Mouse (Mus musculus) liver, embryonic 16.5 days (tissue): ENCODE measurements around the gene Klc1. TPM values are rescaled to one million over a fixed set of nuclear protein-coding genes. Genes with fewer than 3 reads are reported as not detected.
A peak's percentile ranks its signal among the peaks of the same experiment; 100 is the strongest.

Experiments
- ATAC-seq: fragments of 200-750 bp; cut with Nextera tagmentation; 2 replicates; pipeline ENCODE4 v1.8.0; 2017; ENCODE audit warnings: low read depth, mild to moderate bottlenecking, moderate number of reproducible peaks, moderate library complexity
- H3K27ac ChIP-seq: fragments of 300-500 bp; sonication (generic); 2 replicates; pipeline ENCODE4 v1.5.1; 2014; ENCODE audit warnings: mild to moderate bottlenecking, low read length
- H3K27me3 ChIP-seq: fragments of 300-500 bp; sonication (generic); 2 replicates; pipeline ENCODE4 v1.6.1; 2014; ENCODE audit warnings: low read depth, low read length, mixed read lengths; ENCODE audit not compliant: control insufficient read depth, insufficient read depth
- H3K36me3 ChIP-seq: fragments of 300-500 bp; sonication (generic); 2 replicates; pipeline ENCODE4 v1.6.1; 2014; ENCODE audit warnings: mild to moderate bottlenecking; ENCODE audit not compliant: control insufficient read depth, insufficient read depth
- H3K4me1 ChIP-seq: fragments of 300-500 bp; sonication (generic); 2 replicates; pipeline ENCODE4 v1.6.1; 2014; ENCODE audit warnings: low read depth, low read length, mixed read lengths; ENCODE audit not compliant: control insufficient read depth
- H3K4me2 ChIP-seq: fragments of 300-500 bp; sonication (generic); 2 replicates; pipeline ENCODE4 v1.6.1; 2014; ENCODE audit warnings: low read depth, low read length, mixed read lengths
- H3K4me3 ChIP-seq: fragments of 300-500 bp; sonication (generic); 2 replicates; pipeline ENCODE4 v1.5.1; 2014; ENCODE audit warnings: low read depth, mild to moderate bottlenecking, low read length
- H3K9ac ChIP-seq: fragments of 300-500 bp; sonication (generic); 2 replicates; pipeline ENCODE4 v1.6.1; 2014; ENCODE audit warnings: low read depth, low read length
- H3K9me3 ChIP-seq: fragments of 300-500 bp; sonication (generic); replicated peaks from 2 replicates; pipeline ENCODE4 v1.6.1; 2016; ENCODE audit warnings: low read length; ENCODE audit not compliant: control insufficient read depth
- WGBS: fragments of 180-500 bp; shearing (Covaris S2); extraction: QIAGEN DNeasy Blood & Tissue Kit; methylation state at CpG from one replicate; pipeline ENCODE4 v1.1.7; 2014; ENCODE audit not compliant: insufficient replicate concordance; 5-methylcytosine and 5-hydroxymethylcytosine counted together
- polyA plus RNA-seq: library from polyadenylated mRNA; unstranded; fragments of >200 nt; fragmentation: Nextera tagmentation; extraction: Ambion mirVana; gene quantifications from 2 replicates; pipeline ENCODE4 v1.2.1, GENCODE M21; 2015

Gene Klc1
- polyA plus RNA-seq, 1 experiment from 2014 or later: 14.5 TPM

DNA sequence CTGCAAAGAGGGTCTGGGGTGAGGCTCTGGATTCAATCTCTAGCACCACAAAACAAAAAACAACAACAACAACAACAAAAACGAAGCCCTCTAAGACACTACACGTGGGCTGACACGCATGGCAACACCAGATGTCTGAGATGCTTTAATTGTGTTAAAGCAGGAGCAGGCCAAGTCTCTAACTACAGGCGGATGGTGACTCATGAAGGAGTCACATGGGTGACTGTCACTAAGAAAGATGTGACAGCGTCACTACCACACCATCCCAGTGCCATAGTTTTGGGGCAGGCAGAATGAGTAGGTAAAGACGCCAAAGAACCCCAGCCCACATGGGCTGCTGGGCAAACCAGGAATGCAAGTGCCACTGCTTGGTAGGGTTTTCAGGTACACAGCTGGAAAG, 6.2 kb upstream of the Klc1 start:
- 74% methylated on average over 6 of the region's 6 CpGs for WGBS
- no peak for ATAC-seq
- Histone ChIP-seq H3K4me1 (peaks cover 4% of the 10 kb centered on the region; the same call in 1 of the 2 replicates), H3K36me3 (no peaks in the 10 kb centered on the region), H3K9ac (no peak overlapping the region), H3K27ac (no peak overlapping the region), H3K4me3 (no peak overlapping the region), H3K27me3 (no peaks in the 10 kb centered on the region), H3K4me2 (no peak overlapping the region), H3K9me3 (no peaks in the 10 kb centered on the region)

DNA sequence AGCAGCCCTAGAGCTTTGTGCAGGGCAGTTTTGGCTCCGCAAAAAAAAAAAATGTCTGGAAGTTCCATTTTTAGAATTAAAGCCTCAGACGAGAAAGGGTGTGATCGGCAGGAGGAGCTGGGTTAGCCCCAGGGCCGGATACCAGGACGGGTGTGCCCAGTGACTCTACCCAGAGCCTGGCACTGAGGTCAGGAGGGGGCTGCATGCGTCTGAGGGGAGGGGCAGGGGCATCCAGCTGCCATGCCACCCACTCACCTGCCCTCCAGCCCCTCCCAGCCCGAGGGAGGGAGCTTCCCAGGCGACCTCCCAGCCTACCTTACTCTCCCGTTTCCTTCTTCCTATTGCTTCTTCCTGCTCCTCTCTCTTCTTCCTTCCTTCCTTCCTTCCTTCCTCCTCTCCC, 5.3 kb upstream of the Klc1 start:
- Histone ChIP-seq H3K9ac (no peak overlapping the region), H3K4me3 (no peak overlapping the region), H3K27ac (no peak overlapping the region), H3K36me3 (no peaks in the 10 kb centered on the region), H3K4me2 (no peak overlapping the region), H3K4me1 (peaks cover 9% of the 10 kb centered on the region), H3K9me3 (no peaks in the 10 kb centered on the region), H3K27me3 (no peaks in the 10 kb centered on the region)
- no peak for ATAC-seq
- 60% methylated on average over 9 of the region's 9 CpGs for WGBS

DNA sequence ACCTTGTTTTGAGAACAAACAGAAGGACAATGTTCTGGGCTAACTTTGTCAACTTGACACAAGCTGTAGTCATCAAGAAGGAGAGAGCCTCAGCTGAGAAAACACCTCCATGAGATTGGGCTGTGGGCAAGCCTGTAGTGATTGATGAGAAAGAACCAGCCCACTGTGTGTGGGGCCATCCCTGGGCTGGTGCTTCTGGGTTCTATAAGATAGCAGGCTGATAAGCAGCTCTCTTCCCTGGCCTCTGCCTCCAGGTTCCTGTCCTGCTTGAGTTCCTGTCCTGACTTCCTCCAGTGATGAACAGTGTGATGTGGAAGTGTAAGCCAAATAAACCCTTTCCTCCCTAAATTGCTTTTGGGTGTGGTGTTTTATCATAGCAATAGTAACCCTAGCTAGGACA, 3.9 kb upstream of the Klc1 start:
- Histone ChIP-seq H3K27me3 (no peaks in the 10 kb centered on the region), H3K27ac (no peak overlapping the region), H3K9me3 (no peaks in the 10 kb centered on the region), H3K36me3 (no peaks in the 10 kb centered on the region), H3K9ac (no peak overlapping the region), H3K4me2 (no peak overlapping the region), H3K4me1 (peaks cover 15% of the 10 kb centered on the region), H3K4me3 (no peak overlapping the region)
- no peak for ATAC-seq

DNA sequence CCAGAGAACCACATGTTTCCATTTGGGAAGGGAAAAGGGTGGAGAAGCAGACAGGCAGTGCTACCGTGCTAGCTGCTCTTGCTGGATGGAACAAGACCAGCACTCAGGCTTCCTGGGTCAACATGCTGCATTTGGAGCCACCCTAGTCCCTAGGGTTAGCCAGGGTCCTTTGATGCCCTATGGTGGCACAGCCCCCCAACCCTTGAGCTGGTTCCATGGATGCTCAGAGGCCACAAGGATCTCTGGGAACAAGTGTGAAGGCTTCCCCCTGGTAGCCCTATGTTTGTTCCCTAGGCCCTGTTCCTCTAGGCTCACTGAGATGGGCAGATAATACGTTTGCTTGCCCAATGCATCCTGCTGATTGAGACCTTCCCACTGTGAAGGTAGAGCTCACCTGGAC, 3.4 kb upstream of the Klc1 start:
- Histone ChIP-seq H3K4me3 (no peak overlapping the region), H3K9me3 (no peaks in the 10 kb centered on the region), H3K9ac (no peak overlapping the region), H3K4me2 (no peak overlapping the region), H3K27me3 (no peaks in the 10 kb centered on the region), H3K4me1 (peaks cover 19% of the 10 kb centered on the region), H3K27ac (no peak overlapping the region), H3K36me3 (no peaks in the 10 kb centered on the region)
- 46% methylated on average over 2 of the region's 2 CpGs for WGBS
- ATAC-seq: no peak

DNA sequence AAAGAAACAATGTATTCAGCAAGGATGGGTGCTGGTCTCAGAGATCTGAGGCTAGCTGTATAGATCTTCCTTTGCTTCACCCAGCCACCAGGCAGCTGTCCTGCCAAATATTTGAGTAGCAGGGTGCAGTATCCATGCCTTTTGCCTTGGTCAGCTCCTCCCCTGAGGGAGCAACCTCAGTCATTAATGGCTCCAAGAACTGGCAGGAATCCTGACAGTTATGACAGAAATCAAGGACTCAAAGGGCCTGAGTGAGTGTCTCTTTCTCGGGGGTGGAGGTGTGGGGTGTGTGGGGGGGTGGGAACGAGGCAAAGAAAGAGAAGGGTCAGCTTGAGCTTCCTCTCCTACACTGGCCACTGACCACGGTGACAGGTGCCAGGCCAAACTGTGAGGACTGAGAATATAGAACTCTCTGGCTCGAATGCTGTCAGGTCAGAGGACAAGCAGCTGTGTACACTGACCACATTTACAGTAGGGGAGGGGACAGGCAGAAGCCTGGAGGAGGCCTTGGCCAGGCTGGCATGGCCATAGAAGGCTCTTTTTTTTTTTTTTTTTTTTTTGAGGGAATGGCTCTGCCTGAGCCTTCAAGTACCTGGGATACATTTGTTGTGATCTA, 2.5 kb upstream of the Klc1 start:
- no peaks in the 10 kb centered on the region for H3K36me3 ChIP-seq
- 29% methylated on average over 4 of the region's 4 CpGs for WGBS
- H3K27me3 ChIP-seq: no peaks in the 10 kb centered on the region
- H3K27ac ChIP-seq: no peak overlapping the region
- no peak overlapping the region for H3K4me2 ChIP-seq
- no peak overlapping the region for H3K4me3 ChIP-seq
- peaks cover 21% of the 10 kb centered on the region for H3K4me1 ChIP-seq
- H3K9ac ChIP-seq: no peak overlapping the region
- no peaks in the 10 kb centered on the region for H3K9me3 ChIP-seq
- no peak for ATAC-seq

DNA sequence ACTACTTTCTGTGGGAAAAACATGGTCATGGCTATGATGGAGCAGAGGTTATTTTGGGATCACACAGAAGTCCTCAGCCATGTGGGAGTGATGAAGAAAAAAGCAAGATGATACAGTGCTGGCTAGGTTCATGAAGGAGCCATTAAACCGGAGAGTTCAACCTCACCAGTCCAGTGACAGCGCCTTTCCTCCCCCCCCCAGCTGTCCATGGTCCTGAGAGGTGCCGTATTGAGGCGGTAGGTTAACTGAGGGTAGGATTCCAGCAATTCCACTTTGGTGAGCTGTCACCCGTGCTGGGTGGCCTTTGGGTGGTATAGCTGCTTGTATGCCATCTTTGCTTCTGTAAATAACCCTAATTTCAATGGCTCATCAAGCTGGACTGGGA, 2.0 kb upstream of the Klc1 start:
- Histone ChIP-seq H3K4me2 (no peak overlapping the region), H3K27me3 (no peaks in the 10 kb centered on the region), H3K9me3 (no peaks in the 10 kb centered on the region), H3K9ac (no peak overlapping the region), H3K36me3 (no peaks in the 10 kb centered on the region), H3K4me3 (no peak overlapping the region), H3K4me1 (peaks cover 23% of the 10 kb centered on the region), H3K27ac (no peak overlapping the region)
- WGBS: 50% methylated on average over 5 of the region's 5 CpGs
- ATAC-seq: no peak

DNA sequence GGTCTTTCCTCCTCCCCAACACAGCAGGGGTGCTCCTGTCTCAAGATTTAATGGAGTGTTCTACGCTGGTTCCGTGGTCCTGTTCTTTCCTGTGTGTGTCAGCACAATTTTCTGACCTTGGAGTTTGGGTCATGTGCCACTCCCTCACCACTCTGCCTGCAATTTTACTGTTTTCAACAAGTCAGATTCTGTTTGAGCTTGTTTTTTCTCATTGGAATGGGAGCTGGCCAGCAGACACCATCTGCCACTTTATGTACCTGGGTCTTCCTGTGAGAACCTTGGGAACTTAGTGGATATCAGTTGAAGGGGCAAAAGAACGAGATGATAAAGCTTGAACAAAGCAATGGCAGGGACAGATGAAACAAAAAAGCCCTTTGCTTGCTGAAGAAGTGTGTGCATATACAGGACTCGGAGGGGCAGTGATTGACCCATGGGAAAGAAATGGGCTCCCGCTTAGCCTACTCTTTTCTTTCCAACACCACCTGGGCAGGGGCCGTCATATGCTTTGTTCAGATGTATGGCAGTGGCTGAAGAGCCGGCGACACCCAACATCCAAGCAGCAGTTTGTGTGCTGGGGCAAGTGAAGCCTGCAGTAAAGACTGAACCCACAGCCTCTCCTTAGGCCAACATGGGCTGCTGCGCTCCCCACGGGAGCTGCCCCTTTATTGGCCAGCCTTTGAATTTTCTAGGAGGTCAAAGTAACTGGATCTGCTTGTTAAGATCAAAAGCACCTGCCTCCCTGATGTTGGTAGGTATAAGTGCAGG, 906 bp upstream of the Klc1 start:
- 60% methylated on average over 10 of the region's 10 CpGs for WGBS
- peak overlapping the region; percentile 51; the same call in 1 of the 2 replicates for H3K27ac ChIP-seq
- ATAC-seq: no peak

DNA sequence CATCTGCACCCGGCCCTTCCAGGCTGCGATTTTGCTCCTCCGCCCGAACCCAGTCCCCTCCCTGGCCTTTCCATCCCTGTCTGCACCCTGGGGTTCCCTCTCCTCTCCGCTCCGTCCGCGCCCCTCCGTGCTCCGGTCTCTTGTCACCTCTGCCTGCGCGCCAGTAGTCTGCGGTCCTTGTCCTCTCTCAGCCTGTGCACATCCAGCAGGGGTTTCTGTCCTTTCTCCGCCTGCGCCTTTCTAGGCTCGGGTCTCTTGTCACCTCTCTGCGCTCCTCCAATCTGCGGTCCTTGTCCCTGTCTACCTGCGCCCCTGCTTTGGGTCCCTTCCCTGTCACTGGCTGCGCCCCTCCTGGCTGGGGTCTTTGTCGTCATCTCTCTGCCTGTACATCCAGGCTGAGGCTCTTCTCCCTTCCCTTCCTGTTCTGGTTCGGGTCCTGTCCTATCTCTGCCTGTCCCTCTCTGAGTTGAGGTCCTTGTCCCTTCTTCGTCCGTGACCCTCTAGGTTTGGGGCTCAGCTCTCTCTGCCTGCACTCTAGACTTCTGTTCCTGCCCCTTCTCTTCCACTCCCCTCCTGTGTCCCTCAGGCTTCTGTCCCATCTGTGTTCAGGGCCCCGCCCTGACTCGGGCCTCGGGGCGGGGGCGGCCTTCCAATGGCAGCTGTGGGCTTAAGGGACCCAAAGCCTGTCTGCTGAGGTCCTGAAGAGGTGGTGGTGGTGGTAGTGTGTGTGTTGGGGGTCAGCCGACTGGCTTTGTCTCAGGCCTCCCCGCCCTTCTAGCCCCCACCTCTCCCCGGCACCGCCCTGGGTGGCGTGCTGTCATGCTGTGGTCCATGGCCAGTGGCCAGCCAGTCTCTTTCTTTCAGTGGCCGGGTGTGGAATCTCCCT, 770 bp downstream of the Klc1 start:
- H3K27ac ChIP-seq: peak overlapping the region; percentile 51
- H3K9ac ChIP-seq: peak overlapping the region; percentile 81
- H3K4me3 ChIP-seq: peak overlapping the region; percentile 81
- H3K4me2 ChIP-seq: peak overlapping the region; percentile 99
- no peaks in the 10 kb centered on the region for H3K9me3 ChIP-seq
- H3K27me3 ChIP-seq: no peaks in the 10 kb centered on the region
- H3K4me1 ChIP-seq: peaks cover 25% of the 10 kb centered on the region
- 5% methylated on average over 35 of the region's 35 CpGs for WGBS
- no peaks in the 10 kb centered on the region for H3K36me3 ChIP-seq
- ATAC-seq: peak; percentile 27

More for the DNA sequence above, 906 bp upstream of the Klc1 start:
- Histone ChIP-seq H3K4me1 (peaks cover 25% of the 10 kb centered on the region), H3K4me3 (peak overlapping the region; percentile 81), H3K4me2 (peak overlapping the region; percentile 99), H3K9ac (peak overlapping the region; percentile 81), H3K9me3 (no peaks in the 10 kb centered on the region), H3K27me3 (no peaks in the 10 kb centered on the region), H3K36me3 (no peaks in the 10 kb centered on the region)
